ENCODE assay signal across 8 mouse cellular contexts in the genomic region with DNA sequence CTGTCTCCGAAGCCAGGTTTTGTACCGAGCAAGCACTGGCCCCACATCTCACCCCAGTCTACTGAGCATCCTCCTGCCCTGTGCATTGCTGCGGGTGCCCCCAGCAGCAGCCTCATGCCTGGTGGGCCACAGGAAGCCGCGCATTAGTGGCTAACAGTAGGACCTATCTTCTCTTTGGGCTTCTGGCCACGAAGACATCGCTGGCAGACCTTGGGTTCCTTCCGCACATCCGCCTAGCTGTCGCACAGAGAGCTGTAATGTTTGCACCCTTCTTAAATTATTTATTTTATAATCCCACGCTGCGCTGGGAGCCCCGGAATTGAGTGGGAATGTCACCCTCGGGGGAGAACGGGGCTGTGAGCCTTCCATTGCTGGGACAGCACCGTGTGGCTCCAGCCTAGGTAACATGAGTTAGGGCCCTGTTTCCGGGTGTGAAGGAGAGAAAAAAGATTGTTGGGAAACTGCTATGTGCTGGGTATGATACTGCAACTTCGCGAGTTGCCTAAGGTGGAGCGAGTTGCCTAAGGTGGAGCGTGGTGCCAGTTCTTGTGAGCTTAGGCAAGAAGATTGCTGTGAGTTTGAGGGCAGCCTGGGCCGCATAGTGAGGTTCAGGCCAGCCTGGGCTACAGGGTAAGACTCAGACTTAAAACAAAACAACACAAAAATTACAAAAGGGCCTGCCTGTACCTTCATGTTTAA. TPM values are rescaled to one million over a fixed set of nuclear protein-coding genes. Genes with fewer than 3 reads are reported as not detected.
DNase-seq lines count a peak whose midpoint lies in the region; ATAC-seq and TF ChIP-seq lines count a peak whose summit lies in the region.

No protein-coding gene starts in this region.

- H3K9me3 ChIP-seq in kidney, postnatal 0 days (replicated peaks; ENCODE audit: low read length): no peaks in the 10 kb centered on the region
- H3K9me3 ChIP-seq in MEL (replicated peaks; ENCODE audit: insufficient read depth, low read length): no peaks in the 10 kb centered on the region
- H3K9me3 ChIP-seq in forebrain, embryonic 12.5 days: no peaks in the 10 kb centered on the region
- H3K9me3 ChIP-seq in limb, embryonic 12.5 days: no peaks in the 10 kb centered on the region

- TF ChIP-seq CTCF in kidney, postnatal 0 days (IDR thresholded peaks at IDR 0.05; ENCODE audit: low read depth): no peak
- TF ChIP-seq CTCF in MEL (IDR thresholded peaks at IDR 0.05 in 2 of 3, conservative IDR thresholded peaks at IDR 0.05 in 1 of 3; ENCODE audit: control insufficient read depth in 1 of 3, insufficient read depth in 1 of 3, low read depth in 2 of 3, low read length in 3 of 3, poor library complexity in 1 of 3, severe bottlenecking in 1 of 3): no peak

- no peaks in the 10 kb centered on the region for H3K27me3 ChIP-seq in kidney, postnatal 0 days (ENCODE audit: insufficient read depth, low read length)
- H3K27me3 ChIP-seq in MEL (ENCODE audit: control insufficient read depth in 1 of 2, insufficient read depth in 2 of 2, low read length in 2 of 2) (no peaks in the 10 kb centered on the region), myocyte (ENCODE audit: control insufficient read depth, insufficient read depth, insufficient read length) (no peaks in the 10 kb centered on the region)
- peaks cover 13% of the 10 kb centered on the region; the same call in 1 of the 2 replicates for H3K27me3 ChIP-seq in forebrain, embryonic 12.5 days
- no peaks in the 10 kb centered on the region for H3K27me3 ChIP-seq in limb, embryonic 12.5 days

- 28% methylated on average over 22 of the region's 22 CpGs for WGBS in kidney, postnatal 0 days
- WGBS in forebrain, embryonic 12.5 days: 47% methylated on average over 22 of the region's 22 CpGs
- 37% methylated on average over 22 of the region's 22 CpGs for WGBS in limb, embryonic 12.5 days

- no peak for DNase-seq in kidney, postnatal 0 days (ENCODE audit: low spot score)
- no peak for DNase-seq in kidney, adult 8-10 months
- DNase-seq in MEL (ENCODE audit: low read depth, low spot score): peak; percentile 14
- DNase-seq in gastrocnemius, postnatal 25 days: no peak
- no peak for DNase-seq in ovary, adult 18-20 months (ENCODE audit: low spot score)

- H3K27ac ChIP-seq in kidney, postnatal 0 days: peak overlapping the region; percentile 54; the same call in 1 of the 2 replicates
- H3K27ac ChIP-seq in MEL (ENCODE audit: control insufficient read depth, low read depth, low read length): no peak overlapping the region
- peak overlapping the region; percentile 43; the same call in 1 of the 2 replicates for H3K27ac ChIP-seq in forebrain, embryonic 12.5 days
- H3K27ac ChIP-seq in limb, embryonic 12.5 days: peak overlapping the region; percentile 80

- TF ChIP-seq POLR2A in MEL (IDR thresholded peaks at IDR 0.05; ENCODE audit: control insufficient read depth in 1 of 2, insufficient read depth in 1 of 2, low read depth in 1 of 2, low read length in 2 of 2, poor library complexity in 1 of 2) (no peak), myocyte (IDR thresholded peaks at IDR 0.05; ENCODE audit: insufficient read length, low read depth) (no peak)

- H3K4me1 ChIP-seq in kidney, postnatal 0 days (replicated peaks; ENCODE audit: insufficient read depth, low read length): peaks cover 22% of the 10 kb centered on the region
- H3K4me1 ChIP-seq in MEL (ENCODE audit: control insufficient read depth in 1 of 2, insufficient read depth in 2 of 2, low read length in 2 of 2): peaks cover 0 to 23% of the 10 kb centered on the region in 2 experiments; a peak in 3 of 4 replicates
- H3K4me1 ChIP-seq in forebrain, embryonic 12.5 days: peaks cover 69% of the 10 kb centered on the region
- H3K4me1 ChIP-seq in limb, embryonic 12.5 days (replicated peaks): peaks cover 70% of the 10 kb centered on the region

- ATAC-seq in kidney, postnatal 0 days (replicated peaks; ENCODE audit: low FRiP score, low read depth): no peak
- ATAC-seq in forebrain, embryonic 12.5 days (ENCODE audit: low FRiP score): 0 out of 2 replicates have a peak, but pooled peaks have one; percentile 3
- ATAC-seq in limb, embryonic 12.5 days (ENCODE audit: insufficient number of reproducible peaks, insufficient read depth, low FRiP score, low TSS enrichment, low read depth): no peak

- peak overlapping the region; percentile 14 for H3ac ChIP-seq in myocyte (ENCODE audit: control insufficient read depth, insufficient read length)

- TF ChIP-seq RAD21 in MEL (IDR thresholded peaks at IDR 0.05; ENCODE audit: low read depth, low read length): no peak

- peak overlapping the region; percentile 50 for H3K4me3 ChIP-seq in kidney, postnatal 0 days (replicated peaks; ENCODE audit: low read depth, low read length)
- peak overlapping the region; percentile 58 to 78 for H3K4me3 ChIP-seq in MEL (ENCODE audit: control insufficient read depth in 1 of 2, insufficient read depth in 1 of 2, low read depth in 2 of 2, low read length in 2 of 2)
- peak overlapping the region; percentile 52 for H3K4me3 ChIP-seq in forebrain, embryonic 12.5 days (replicated peaks)
- H3K4me3 ChIP-seq in limb, embryonic 12.5 days (replicated peaks): peak overlapping the region; percentile 64
- peak overlapping the region; percentile 35 for H3K4me3 ChIP-seq in myocyte

- H3K36me3 ChIP-seq in kidney, postnatal 0 days (ENCODE audit: insufficient read depth, low read length): no peaks in the 10 kb centered on the region
- H3K36me3 ChIP-seq in MEL (ENCODE audit: control insufficient read depth in 1 of 2, insufficient read depth in 2 of 2, low read length in 2 of 2): peaks cover 0 to 10% of the 10 kb centered on the region in 2 experiments; a peak in 2 of 4 replicates
- H3K36me3 ChIP-seq in forebrain, embryonic 12.5 days (replicated peaks): no peaks in the 10 kb centered on the region
- H3K36me3 ChIP-seq in limb, embryonic 12.5 days: no peaks in the 10 kb centered on the region
- no peaks in the 10 kb centered on the region for H3K36me3 ChIP-seq in myocyte (ENCODE audit: control insufficient read depth, insufficient read depth)

- H3K4me2 ChIP-seq in kidney, postnatal 0 days (ENCODE audit: low read length): peak overlapping the region; percentile 62
- peak overlapping the region; percentile 73 for H3K4me2 ChIP-seq in forebrain, embryonic 12.5 days
- peak overlapping the region; percentile 90 for H3K4me2 ChIP-seq in limb, embryonic 12.5 days
- peak overlapping the region; percentile 82 for H3K4me2 ChIP-seq in myocyte (ENCODE audit: low read depth)

- peak overlapping the region; percentile 53 for H3K9ac ChIP-seq in kidney, postnatal 0 days (ENCODE audit: low read depth, low read length)
- H3K9ac ChIP-seq in MEL (ENCODE audit: control insufficient read depth, low read depth, low read length, poor library complexity, severe bottlenecking): peak overlapping the region; percentile 54
- peak overlapping the region; percentile 63 for H3K9ac ChIP-seq in forebrain, embryonic 12.5 days
- peak overlapping the region; percentile 83 for H3K9ac ChIP-seq in limb, embryonic 12.5 days (replicated peaks)

- TF ChIP-seq EP300 in MEL (IDR thresholded peaks at IDR 0.05; ENCODE audit: low read depth in 1 of 2, low read length in 2 of 2): no peak

- H3K79me2 ChIP-seq in MEL (ENCODE audit: control insufficient read depth, insufficient read depth, low read length, poor library complexity): no peaks in the 10 kb centered on the region; the same call in 1 of the 2 replicates
- no peaks in the 10 kb centered on the region for H3K79me2 ChIP-seq in myocyte (ENCODE audit: control insufficient read depth, insufficient read depth)

TF ChIP-seq in MEL, 35 proteins besides CTCF, POLR2A, EP300 and RAD21 (continues in another document):
- no peak for TF ChIP-seq GABPA (IDR thresholded peaks at IDR 0.05; ENCODE audit: low read depth, low read length)
- TF ChIP-seq ZKSCAN1 (IDR thresholded peaks at IDR 0.05; ENCODE audit: low read depth, low read length): no peak
- no peak for TF ChIP-seq ZNF384 (IDR thresholded peaks at IDR 0.05; ENCODE audit: low read depth, low read length)
- no peak for TF ChIP-seq MYC (IDR thresholded peaks at IDR 0.05; ENCODE audit: low read depth, low read length)
- TF ChIP-seq POLR2AphosphoS5 (IDR thresholded peaks at IDR 0.05; ENCODE audit: borderline replicate concordance, low read depth, low read length): no peak
- TF ChIP-seq GATA1 (IDR thresholded peaks at IDR 0.05; ENCODE audit: low read depth, low read length): no peak
- TF ChIP-seq MEF2A (IDR thresholded peaks at IDR 0.05; ENCODE audit: extremely low read depth, insufficient replicate concordance, low read depth, low read length, poor library complexity, severe bottlenecking): no peak

TF ChIP-seq in myocyte, 11 proteins besides CTCF, POLR2A, EP300 and RAD21 (continues in another document):
- TF ChIP-seq USF1 (IDR thresholded peaks at IDR 0.05; ENCODE audit: low read depth): no peak
- no peak for TF ChIP-seq CEBPB (IDR thresholded peaks at IDR 0.05; ENCODE audit: insufficient read depth, poor library complexity, severe bottlenecking)
- no peak for TF ChIP-seq SRF (IDR thresholded peaks at IDR 0.05; ENCODE audit: control insufficient read depth, insufficient read length, low read depth)
- TF ChIP-seq MYOD1 (IDR thresholded peaks at IDR 0.05; ENCODE audit: control insufficient read depth in 1 of 3, insufficient read length in 2 of 3, low read depth in 2 of 3): no peak
- no peak for TF ChIP-seq POLR2AphosphoS2 (IDR thresholded peaks at IDR 0.05; ENCODE audit: insufficient read length, low read depth)
- TF ChIP-seq TCF12 (IDR thresholded peaks at IDR 0.05; ENCODE audit: insufficient read depth, poor library complexity, severe bottlenecking): no peak

RNA-seq across cellular contexts. Expression of a gene that starts 0.9 kb away (rescaled TPM):
- 14.5 and 15.6 TPM in 2 replicates for polyA plus RNA-seq in kidney, postnatal 0 days (2015; fragmentation: Nextera tagmentation; extraction: Ambion mirVana)
- total RNA-seq in MEL (2012; rRNA removed): 2.7 and 4.1 TPM in 2 replicates
- 1 to 10 TPM in 1 of 2 experiments, not detected in 1; 8.6 TPM for polyA plus RNA-seq in MEL (2012; ENCODE audit: insufficient read depth in 1 of 2, insufficient read length in 2 of 2, low read depth in 1 of 2, low replicate concordance in 2 of 2, missing spikeins in 1 of 2)
- polyA plus RNA-seq in forebrain, embryonic 12.5 days (2016; fragmentation: Nextera tagmentation; extraction: Ambion mirVana): 9.7 and 11.1 TPM in 2 replicates
- polyA plus RNA-seq in limb, embryonic 12.5 days (2016; fragmentation: Nextera tagmentation; extraction: Ambion mirVana): 14.4 and 17.0 TPM in 2 replicates
- polyA plus RNA-seq in myocyte (2012; fragmentation: generic; extraction: Trizol): 9.0 TPM
- 1 to 10 TPM; 4.6 to 5.9 TPM for total RNA-seq in gastrocnemius, postnatal 25 days (2021)

RNA-seq across cellular contexts. Expression of a gene that starts 58.6 kb away (rescaled TPM):
- polyA plus RNA-seq in kidney, postnatal 0 days (2015; fragmentation: Nextera tagmentation; extraction: Ambion mirVana): not detected in 2 replicates
- total RNA-seq in MEL (2012; rRNA removed): not detected in 2 replicates
- polyA plus RNA-seq in MEL (2012; ENCODE audit: insufficient read depth in 1 of 2, insufficient read length in 2 of 2, low read depth in 1 of 2, low replicate concordance in 2 of 2, missing spikeins in 1 of 2) (under 1 TPM in 1 of 2 experiments, not detected in 1; 0.32 TPM), myocyte (2012; fragmentation: generic; extraction: Trizol) (not detected)
- polyA plus RNA-seq in forebrain, embryonic 12.5 days (2016; fragmentation: Nextera tagmentation; extraction: Ambion mirVana): not detected in 2 replicates
- 0.36 TPM in 1 of 2 replicates, not detected in the other for polyA plus RNA-seq in limb, embryonic 12.5 days (2016; fragmentation: Nextera tagmentation; extraction: Ambion mirVana)
- total RNA-seq in gastrocnemius, postnatal 25 days (2021): not detected
